Mouse (Mus musculus) testis, adult 2 months (tissue): ENCODE data around the gene Wnk2.

Source experiments
- CTCF ChIP-seq: fragments of 200-500 bp; IDR thresholded peaks from 2 replicates; pipeline ENCODE4 v1.5.1; 2012; ENCODE audit warnings: low read depth, mild to moderate bottlenecking, inconsistent platforms, low read length, moderate library complexity; ENCODE audit not compliant: control insufficient read depth, insufficient read depth, insufficient replicate concordance
- POLR2A ChIP-seq: fragments of 200-500 bp; IDR thresholded peaks from 2 replicates; pipeline ENCODE4 v1.6.1; 2012; ENCODE audit warnings: low read depth, mild to moderate bottlenecking, inconsistent platforms, low read length, moderate library complexity; ENCODE audit not compliant: control insufficient read depth

DNA sequence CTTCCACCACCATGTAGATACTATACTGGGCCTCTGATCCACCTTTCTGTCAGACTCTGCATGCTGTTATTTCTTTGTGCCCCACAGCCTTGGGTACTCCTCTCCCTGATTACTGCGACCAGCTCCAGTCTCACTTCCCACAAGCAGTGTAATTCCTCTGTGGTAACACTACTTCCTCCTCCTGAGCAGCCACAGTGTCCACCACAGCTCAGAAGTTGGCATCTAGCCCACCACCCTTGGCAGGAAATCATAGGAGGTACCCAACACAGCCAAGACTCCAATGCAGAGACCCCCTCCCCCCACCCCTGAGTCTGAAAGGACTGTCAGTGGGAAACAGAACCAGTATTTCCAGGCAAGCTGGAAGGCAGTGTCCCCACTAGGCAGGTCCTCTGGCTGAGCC, 47.4 kb downstream of the Wnk2 start:
- no peak for TF ChIP-seq CTCF
- no peak for TF ChIP-seq POLR2A
